ENCODE assay signal across 20 mouse cellular contexts in the genomic region with DNA sequence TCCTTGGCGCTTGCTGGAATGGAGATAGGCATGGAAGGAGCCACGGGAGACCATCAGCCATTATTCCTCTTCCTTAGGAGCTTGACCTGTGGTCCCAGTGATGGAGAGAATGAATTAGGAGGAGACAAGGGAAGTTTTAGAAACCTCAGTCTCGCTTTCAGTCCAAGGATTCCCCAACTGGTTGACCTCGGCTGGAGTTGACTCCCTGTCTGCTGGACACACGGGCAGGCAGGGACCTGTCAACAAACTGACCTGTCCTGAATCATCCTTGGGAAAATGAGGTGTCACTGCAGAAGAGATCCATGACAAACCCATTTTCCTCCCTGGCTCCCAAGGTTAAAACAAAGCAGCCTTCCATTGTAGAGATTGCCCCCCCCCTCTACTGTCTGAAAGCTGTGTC.
"Had no signal": no experiment of that assay in that cellular context is flagged by ENCODE, and none has a peak within 500 bp of the region (broad histone marks: within the 10 kb centered on the region; RNA-seq: fewer than 3 reads in every experiment).

No protein-coding gene starts in this region.

- H3K27ac ChIP-seq: limb, embryonic 10.5 days; limb, embryonic 13.5 days; liver, embryonic 12.5 days; liver, embryonic 15.5 days; lung, embryonic 15.5 days; midbrain, embryonic 10.5 days; midbrain, embryonic 13.5 days; neural tube, embryonic 13.5 days had no signal

- DNase-seq: kidney, adult 9 months; kidney, postnatal 14 days; kidney, postnatal 4 days; liver; lung, adult 18-20 months; lung, postnatal 10 days; lung, postnatal 36 days; thymus, adult 18-20 months; thymus, postnatal 36 days had no signal

- H3K9me3 ChIP-seq: limb, embryonic 10.5 days; limb, embryonic 13.5 days; liver, embryonic 12.5 days; liver, embryonic 15.5 days; lung, embryonic 15.5 days; midbrain, embryonic 10.5 days; midbrain, embryonic 13.5 days; neural tube, embryonic 13.5 days had no signal

- H3K36me3 ChIP-seq: limb, embryonic 10.5 days; limb, embryonic 13.5 days; liver, embryonic 12.5 days; liver, embryonic 15.5 days; lung, embryonic 15.5 days; midbrain, embryonic 10.5 days; midbrain, embryonic 13.5 days; neural tube, embryonic 13.5 days had no signal

- H3K4me3 ChIP-seq: limb, embryonic 10.5 days; limb, embryonic 13.5 days; liver, embryonic 12.5 days; liver, embryonic 15.5 days; lung, embryonic 15.5 days; megakaryocyte, embryonic 14.5 days; midbrain, embryonic 10.5 days; midbrain, embryonic 13.5 days; myocyte; neural tube, embryonic 13.5 days had no signal

- H3K4me2 ChIP-seq: limb, embryonic 13.5 days; liver, embryonic 12.5 days; liver, embryonic 15.5 days; lung, embryonic 15.5 days; midbrain, embryonic 13.5 days; neural tube, embryonic 13.5 days had no signal

- H3K27me3 ChIP-seq: limb, embryonic 13.5 days; midbrain, embryonic 13.5 days; neural tube, embryonic 13.5 days had no signal

- H3K9ac ChIP-seq: limb, embryonic 13.5 days; liver, embryonic 12.5 days; liver, embryonic 15.5 days; lung, embryonic 15.5 days; midbrain, embryonic 13.5 days; neural tube, embryonic 13.5 days had no signal

- ATAC-seq: liver, embryonic 12.5 days; midbrain, embryonic 13.5 days; midbrain, embryonic 16.5 days had no signal
